Mouse (Mus musculus): ENCODE results near the gene Fndc3b. TPM values are rescaled to one million over a fixed set of nuclear protein-coding genes. Genes with fewer than 3 reads are reported as not detected.

Gene Fndc3b
- polyA plus RNA-seq, 1 experiment from 2014 or later: 21.9 TPM

- Histone ChIP-seq H3K4me1 (no peaks in the 10 kb centered on the region), H3K9me3 (no peaks in the 10 kb centered on the region), H3K27ac (no peak overlapping the region), H3K36me3 (no peaks in the 10 kb centered on the region), H3K27me3 (ENCODE audit: insufficient read depth, poor library complexity, severe bottlenecking) (no peaks in the 10 kb centered on the region), H3K4me3 (no peak overlapping the region)
- no peak for DNase-seq (ENCODE audit: low spot score)
- 67% methylated on average over 3 of the region's 3 CpGs for WGBS
Observed at GRCm38 (mm10) chr3:27384836-27385235, 326.3 kb downstream of the Fndc3b start.

- no peak overlapping the region for H3K4me3 ChIP-seq
- no peak overlapping the region for H3K27ac ChIP-seq
- 64% methylated on average over 4 of the region's 4 CpGs for WGBS
- H3K9me3 ChIP-seq: no peaks in the 10 kb centered on the region
- no peaks in the 10 kb centered on the region for H3K36me3 ChIP-seq
- peaks cover 23% of the 10 kb centered on the region for H3K27me3 ChIP-seq (ENCODE audit: insufficient read depth, poor library complexity, severe bottlenecking)
- no peak for DNase-seq (ENCODE audit: low spot score)
- no peaks in the 10 kb centered on the region for H3K4me1 ChIP-seq
Observed at GRCm38 (mm10) chr3:27377935-27378334, 333.2 kb downstream of the Fndc3b start.

GRCm38 (mm10) chr3:27374396-27374795 lies 336.7 kb downstream of the Fndc3b start:
- no peak for DNase-seq (ENCODE audit: low spot score)
- H3K9me3 ChIP-seq: no peaks in the 10 kb centered on the region
- no peak overlapping the region for H3K4me3 ChIP-seq
- H3K4me1 ChIP-seq: peaks cover 14% of the 10 kb centered on the region
- no peaks in the 10 kb centered on the region for H3K36me3 ChIP-seq
- WGBS: 59% methylated on average over 9 of the region's 9 CpGs
- peaks cover 59% of the 10 kb centered on the region for H3K27me3 ChIP-seq (ENCODE audit: insufficient read depth, poor library complexity, severe bottlenecking)
- H3K27ac ChIP-seq: no peak overlapping the region

GRCm38 (mm10) chr3:27371725-27372650 lies 339.1 kb downstream of the Fndc3b start:
- H3K4me3 ChIP-seq: peak overlapping the region; percentile 36
- WGBS: 3% methylated on average over 77 of the region's 77 CpGs
- DNase-seq (ENCODE audit: low spot score): no peak
- H3K27me3 ChIP-seq (ENCODE audit: insufficient read depth, poor library complexity, severe bottlenecking): peaks cover 59% of the 10 kb centered on the region
- no peaks in the 10 kb centered on the region for H3K9me3 ChIP-seq
- H3K36me3 ChIP-seq: no peaks in the 10 kb centered on the region
- peaks cover 14% of the 10 kb centered on the region for H3K4me1 ChIP-seq
- H3K27ac ChIP-seq: no peak overlapping the region

DNA sequence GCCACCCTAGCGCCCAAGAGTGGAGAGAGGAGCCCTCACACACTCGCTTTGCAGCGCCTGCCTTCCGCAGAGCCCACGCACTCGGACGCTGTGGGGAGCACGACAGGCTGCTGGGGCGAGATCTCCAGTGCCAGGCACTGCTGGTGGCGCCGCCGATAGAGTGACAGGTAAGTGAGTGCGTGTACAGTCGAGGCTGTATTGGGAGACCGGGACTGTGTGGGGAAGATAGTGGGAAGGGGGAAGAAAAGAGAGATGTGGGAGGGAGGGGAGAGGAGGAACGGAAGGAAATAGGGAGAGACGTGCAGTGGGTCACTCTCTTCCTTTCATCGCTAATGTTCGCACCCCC lies 339.9 kb downstream of the Fndc3b start, which contains the start of gene Ghsr:
Ghsr (plus strand) TSS at position 76 of the 346 bp plus-strand sequence.
- Histone ChIP-seq H3K9me3 (no peaks in the 10 kb centered on the region), H3K36me3 (no peaks in the 10 kb centered on the region), H3K4me1 (peaks cover 14% of the 10 kb centered on the region), H3K27ac (no peak within 1 kb of the TSS), H3K27me3 (ENCODE audit: insufficient read depth, poor library complexity, severe bottlenecking) (peaks cover 59% of the 10 kb centered on the region), H3K4me3 (peak within 1 kb of the TSS; percentile 36)
- DNase-seq (ENCODE audit: low spot score): no peak
- WGBS: 3% methylated on average over 19 of the region's 19 CpGs

DNA sequence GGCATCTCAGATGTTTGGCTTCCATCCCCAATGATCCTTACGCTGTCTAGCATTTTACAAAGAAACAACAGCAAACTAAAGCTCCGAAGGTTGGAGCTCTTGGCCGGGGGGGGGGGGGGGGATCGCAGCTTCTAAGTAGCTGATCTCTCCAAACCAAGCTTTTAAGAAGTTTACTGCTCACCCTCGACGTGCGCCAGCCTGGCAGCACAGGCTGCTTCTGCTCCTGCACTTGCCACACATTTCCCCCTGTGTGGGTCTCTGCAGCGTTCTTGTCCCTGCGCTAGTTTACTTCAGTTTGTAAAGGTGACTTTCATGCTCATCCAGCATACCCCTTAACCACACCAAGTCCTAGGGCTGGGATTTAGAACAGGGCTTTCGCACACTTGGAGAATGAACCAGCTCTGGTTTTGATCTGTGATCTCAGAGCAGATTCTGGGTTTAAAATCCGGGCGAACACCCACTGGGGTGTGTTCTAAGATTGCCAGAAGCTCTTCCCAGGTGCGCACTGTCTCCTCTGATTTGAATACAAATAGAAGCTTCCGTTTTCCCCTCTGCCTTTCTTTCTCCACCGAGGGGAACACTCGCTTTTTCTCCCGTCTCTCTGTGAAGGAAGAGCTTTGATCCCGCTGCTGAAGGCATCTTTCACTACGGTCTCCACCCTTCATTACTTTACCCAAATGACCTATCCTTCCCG lies 340.4 kb downstream of the Fndc3b start:
- peaks cover 14% of the 10 kb centered on the region for H3K4me1 ChIP-seq
- H3K27me3 ChIP-seq (ENCODE audit: insufficient read depth, poor library complexity, severe bottlenecking): peaks cover 59% of the 10 kb centered on the region
- H3K27ac ChIP-seq: no peak overlapping the region
- H3K36me3 ChIP-seq: no peaks in the 10 kb centered on the region
- WGBS: 6% methylated on average over 20 of the region's 20 CpGs
- no peak for DNase-seq (ENCODE audit: low spot score)
- no peak overlapping the region for H3K4me3 ChIP-seq
- H3K9me3 ChIP-seq: no peaks in the 10 kb centered on the region

- Histone ChIP-seq H3K4me1 (peaks cover 14% of the 10 kb centered on the region), H3K36me3 (no peaks in the 10 kb centered on the region), H3K27ac (no peak overlapping the region), H3K4me3 (no peak overlapping the region), H3K9me3 (no peaks in the 10 kb centered on the region), H3K27me3 (ENCODE audit: insufficient read depth, poor library complexity, severe bottlenecking) (peaks cover 58% of the 10 kb centered on the region)
- 5% methylated on average over 10 of the region's 10 CpGs for WGBS
- DNase-seq (ENCODE audit: low spot score): peak; percentile 85
Observed at GRCm38 (mm10) chr3:27370125-27370524, 341.0 kb downstream of the Fndc3b start.

Small RNA genes within 50 kb of the gene (microRNA-seq; reads per million reads assigned to microRNA genes)
- gene Mir3092: not detected

Other genes with a start within 250 kb of the Fndc3b start
- gene Tmem212, start 185.1 kb upstream of the Fndc3b start, polyA plus RNA-seq (2016; fragmentation: Nextera tagmentation; extraction: Ambion mirVana): not detected in 2 replicates
- 5.7 TPM in 2 replicates for gene Pld1, start 227.4 kb upstream of the Fndc3b start, polyA plus RNA-seq (2016; fragmentation: Nextera tagmentation; extraction: Ambion mirVana)